Mouse (Mus musculus): Measurements from ENCODE around the gene Tead1.

Gene Tead1

GRCm38 (mm10) chr7:112856583-112856982 lies 177.5 kb downstream of the Tead1 start:
- DNase-seq (ENCODE audit: low spot score in 2 of 2), result no peak

GRCm38 (mm10) chr7:112859887-112860286 lies 180.8 kb downstream of the Tead1 start:
- DNase-seq (ENCODE audit: low spot score in 2 of 2), result no peak

GRCm38 (mm10) chr7:112862086-112862485 lies 183.0 kb downstream of the Tead1 start:
- no peak for DNase-seq (ENCODE audit: low spot score in 2 of 2)

- DNase-seq (ENCODE audit: low spot score in 2 of 2), result no peak
These were observed 185.1 kb downstream of the Tead1 start for GRCm38 (mm10) chr7:112864188-112864587.

- DNase-seq (ENCODE audit: low spot score in 2 of 2), result no peak
These were observed 186.6 kb downstream of the Tead1 start for GRCm38 (mm10) chr7:112865739-112866138.

- DNase-seq (ENCODE audit: low spot score in 2 of 2), result no peak
These were observed 189.7 kb downstream of the Tead1 start for GRCm38 (mm10) chr7:112868551-112869465.

GRCm38 (mm10) chr7:112871752-112872151 lies 192.6 kb downstream of the Tead1 start:
- no peak for DNase-seq (ENCODE audit: low spot score in 2 of 2)

- no peak for DNase-seq (ENCODE audit: low spot score in 2 of 2)
These were observed 193.5 kb downstream of the Tead1 start for GRCm38 (mm10) chr7:112872435-112873196.

GRCm38 (mm10) chr7:112876128-112876527 lies 197.0 kb downstream of the Tead1 start:
- no peak for DNase-seq (ENCODE audit: low spot score in 2 of 2)

GRCm38 (mm10) chr7:112883791-112884274 lies 204.7 kb downstream of the Tead1 start:
- DNase-seq (ENCODE audit: low spot score in 2 of 2), result no peak

GRCm38 (mm10) chr7:112885546-112885945 lies 206.4 kb downstream of the Tead1 start:
- no peak for DNase-seq (ENCODE audit: low spot score in 2 of 2)

GRCm38 (mm10) chr7:112891883-112892282 lies 212.8 kb downstream of the Tead1 start:
- DNase-seq (ENCODE audit: low spot score in 2 of 2), result no peak

- DNase-seq (ENCODE audit: low spot score in 2 of 2), result no peak
These were observed 213.5 kb downstream of the Tead1 start for GRCm38 (mm10) chr7:112892595-112892994.

- DNase-seq (ENCODE audit: low spot score in 2 of 2), result no peak
These were observed 217.2 kb downstream of the Tead1 start for GRCm38 (mm10) chr7:112896363-112896762.

GRCm38 (mm10) chr7:112901710-112902109 lies 222.6 kb downstream of the Tead1 start:
- no peak for DNase-seq (ENCODE audit: low spot score in 2 of 2)

- DNase-seq (ENCODE audit: low spot score in 2 of 2), result no peak
These were observed 227.7 kb downstream of the Tead1 start for GRCm38 (mm10) chr7:112906848-112907247.

- DNase-seq (ENCODE audit: low spot score in 2 of 2), result no peak
These were observed 228.3 kb downstream of the Tead1 start for GRCm38 (mm10) chr7:112907468-112907867.

- DNase-seq (ENCODE audit: low spot score in 2 of 2), result no peak
These were observed 230.0 kb downstream of the Tead1 start for GRCm38 (mm10) chr7:112909164-112909563.

- no peak for DNase-seq (ENCODE audit: low spot score in 2 of 2)
These were observed 233.9 kb downstream of the Tead1 start for GRCm38 (mm10) chr7:112912969-112913368.

- DNase-seq (ENCODE audit: low spot score in 2 of 2), result no peak
These were observed 236.5 kb downstream of the Tead1 start for GRCm38 (mm10) chr7:112915571-112915970.

- DNase-seq (ENCODE audit: low spot score in 2 of 2), result no peak
These were observed 238.6 kb downstream of the Tead1 start for GRCm38 (mm10) chr7:112917613-112918278.

Measured in spleen, postnatal 4 days (tissue).